Mouse (Mus musculus) CH12.LX (cell line): ENCODE results near the gene Hist1h3a. TPM values are rescaled to one million over a fixed set of nuclear protein-coding genes. Genes with fewer than 3 reads are reported as not detected.
"Not testable (repeated sequence)": the region's sequence is repeated elsewhere in the genome, so short reads cannot be mapped to it uniquely, and the experiment has no call there.

Source experiments
- DNase-seq: peaks from one replicate; pipeline ENCODE4 v3.0.0-alpha.2; 2013; ENCODE audit errors: extremely low read depth
- H3K27ac ChIP-seq: 2 replicates; pipeline ENCODE4 v1.5.1; 2012; ENCODE audit warnings: low read depth, mild to moderate bottlenecking, control low read depth, moderate library complexity; ENCODE audit not compliant: insufficient read depth
- H3K27me3 ChIP-seq: replicated peaks from 2 replicates; pipeline ENCODE3; 2012; ENCODE audit warnings: inconsistent platforms
- H3K36me3 ChIP-seq, 2 experiments: replicated peaks in 1 of 2; 2 replicates each; pipeline versions ENCODE3 to v1.6.1; 2012; ENCODE audit warnings: inconsistent platforms in 1 of 2, low read length in 1 of 2, mild to moderate bottlenecking in 1 of 2, mixed read lengths in 1 of 2, moderate library complexity in 1 of 2; ENCODE audit not compliant: control insufficient read depth in 1 of 2, insufficient read depth in 1 of 2
- H3K4me1 ChIP-seq, 2 experiments: 2 replicates each; pipeline ENCODE4 v1.6.1; 2012; ENCODE audit warnings: inconsistent platforms in 1 of 2, moderate library complexity in 1 of 2; ENCODE audit not compliant: insufficient read depth in 2 of 2, control insufficient read depth in 1 of 2
- H3K4me2 ChIP-seq: 2 replicates; pipeline ENCODE4 v1.6.1; 2012; ENCODE audit warnings: low read depth, mild to moderate bottlenecking, control low read depth; ENCODE audit not compliant: poor library complexity, insufficient read depth, severe bottlenecking
- H3K4me3 ChIP-seq, 3 experiments: fragments of 150-350 bp in 1 of 3; sonication (generic) in 1 of 3; replicated peaks in 1 of 3; 2 replicates each; pipeline versions ENCODE3 to v1.5.1; 2011 to 2012; ENCODE audit warnings: low read depth in 2 of 3, low read length in 2 of 3, mild to moderate bottlenecking in 2 of 3, moderate library complexity in 2 of 3, control low read depth in 1 of 3, improper control_type of control experiment in 1 of 3, inconsistent platforms in 1 of 3, mixed read lengths in 1 of 3; ENCODE audit not compliant: poor library complexity in 1 of 3
- H3K79me2 ChIP-seq: replicated peaks from 2 replicates; pipeline ENCODE4 v1.6.1; 2012; ENCODE audit warnings: mild to moderate bottlenecking, moderate library complexity; ENCODE audit not compliant: control insufficient read depth, poor library complexity, insufficient read depth, severe bottlenecking; ENCODE audit errors: extremely low read depth
- H3K9ac ChIP-seq: 2 replicates; pipeline ENCODE4 v1.6.1; 2012; ENCODE audit warnings: low read depth, mild to moderate bottlenecking, control low read depth, moderate library complexity; ENCODE audit not compliant: insufficient read depth
- H3K9me3 ChIP-seq: replicated peaks from 2 replicates; pipeline ENCODE3; 2012; ENCODE audit warnings: low read length, inconsistent platforms, mixed read lengths
- CHD1 ChIP-seq: IDR thresholded peaks from 2 replicates; pipeline ENCODE4 v1.6.1; 2012; ENCODE audit warnings: low read depth, low read length, improper control_type of control experiment, inconsistent platforms
- CHD2 ChIP-seq: IDR thresholded peaks from 2 replicates; pipeline ENCODE4 v1.6.1; 2011; ENCODE audit warnings: low read length, improper control_type of control experiment
- ELF1 ChIP-seq: IDR thresholded peaks from 2 replicates; pipeline ENCODE4 v1.6.1; 2014; ENCODE audit warnings: low read depth, mild to moderate bottlenecking, inconsistent platforms, low read length, improper control_type of control experiment
- IRF4 ChIP-seq: IDR thresholded peaks from 2 replicates; pipeline ENCODE4 v1.6.1; 2014; ENCODE audit warnings: low read depth, mild to moderate bottlenecking, inconsistent platforms, low read length, improper control_type of control experiment
- JUN ChIP-seq: IDR thresholded peaks from 2 replicates; pipeline ENCODE4 v1.6.1; 2011; ENCODE audit warnings: low read depth, mild to moderate bottlenecking, low read length, improper control_type of control experiment, moderate library complexity; ENCODE audit not compliant: insufficient read depth
- MAX ChIP-seq: IDR thresholded peaks from 2 replicates; pipeline ENCODE4 v1.6.1; 2011; ENCODE audit warnings: low read length, improper control_type of control experiment
- MYC ChIP-seq: IDR thresholded peaks from 2 replicates; pipeline ENCODE4 v1.6.1; 2011; ENCODE audit warnings: low read depth, mild to moderate bottlenecking, improper control_type of control experiment, low read length
- NELFE ChIP-seq: IDR thresholded peaks from 2 replicates; pipeline ENCODE4 v1.6.1; 2011; ENCODE audit warnings: low read depth, low read length, improper control_type of control experiment
- NRF1 ChIP-seq: IDR thresholded peaks from 2 replicates; pipeline ENCODE4 v1.6.1; 2014; ENCODE audit warnings: low read depth, mild to moderate bottlenecking, inconsistent platforms, low read length, improper control_type of control experiment, moderate library complexity
- POLR2A ChIP-seq: IDR thresholded peaks from 2 replicates; pipeline ENCODE4 v1.6.1; 2011; ENCODE audit warnings: low read depth, mild to moderate bottlenecking, improper control_type of control experiment, low read length
- POLR2AphosphoS2 ChIP-seq: IDR thresholded peaks from 2 replicates; pipeline ENCODE4 v1.6.1; 2011; ENCODE audit warnings: low read depth, low read length, improper control_type of control experiment
- RAD21 ChIP-seq: IDR thresholded peaks from 2 replicates; pipeline ENCODE4 v1.6.1; 2011; ENCODE audit warnings: low read depth, mild to moderate bottlenecking, low read length, improper control_type of control experiment, moderate library complexity
- RCOR1 ChIP-seq: conservative IDR thresholded peaks from 2 replicates; pipeline ENCODE4 v1.6.1; 2012; ENCODE audit warnings: low read depth, mild to moderate bottlenecking, inconsistent platforms, low read length, improper control_type of control experiment
- SIN3A ChIP-seq: IDR thresholded peaks from 2 replicates; pipeline ENCODE4 v1.6.1; 2012; ENCODE audit warnings: low read length, improper control_type of control experiment, inconsistent platforms
- SMC3 ChIP-seq: IDR thresholded peaks from 2 replicates; pipeline ENCODE4 v1.6.1; 2011; ENCODE audit warnings: low read depth, low read length, improper control_type of control experiment
- TBP ChIP-seq: conservative IDR thresholded peaks from 2 replicates; pipeline ENCODE4 v1.6.1; 2011; ENCODE audit warnings: low read depth, low read length, improper control_type of control experiment
- TCF12 ChIP-seq: IDR thresholded peaks from 2 replicates; pipeline ENCODE4 v1.6.1; 2014; ENCODE audit warnings: low read depth, mild to moderate bottlenecking, inconsistent platforms, low read length, improper control_type of control experiment
- UBTF ChIP-seq: IDR thresholded peaks from 2 replicates; pipeline ENCODE4 v1.6.1; 2012; ENCODE audit warnings: low read depth, mild to moderate bottlenecking, inconsistent platforms, low read length, improper control_type of control experiment, moderate library complexity
- USF1 ChIP-seq: IDR thresholded peaks from 2 replicates; pipeline ENCODE4 v1.6.1; 2014; ENCODE audit warnings: low read depth, mild to moderate bottlenecking, inconsistent platforms, low read length, improper control_type of control experiment
- ZMIZ1 ChIP-seq: IDR thresholded peaks from 2 replicates; pipeline ENCODE4 v1.6.1; 2012; ENCODE audit warnings: low read depth, mild to moderate bottlenecking, inconsistent platforms, low read length, improper control_type of control experiment
- dilution Hi-C: fragments of 300-500 bp; cut with MboI; formaldehyde crosslinking; loops from 2 replicates; pipeline ENCODE4 v1.14.3; 2020; ENCODE audit warnings: low sequenced_read_pairs; ENCODE audit not compliant: extremely low pct_unique_long_range_greater_than_20kb, extremely low pct_ligation_motif_present
- in situ Hi-C: fragments of 300-500 bp; cut with MboI; formaldehyde crosslinking; loops from 3 replicates; pipeline ENCODE4 v1.14.3; 2019; ENCODE audit warnings: low sequenced_read_pairs, low pct_ligation_motif_present, low pct_unique_long_range_greater_than_20kb, mixed read lengths
- polyA plus RNA-seq: library from polyadenylated mRNA; unstranded; fragments of >175 nt; gene quantifications from 2 replicates; pipeline ENCODE4 v1.2.1, GENCODE M21; 2012; ENCODE audit warnings: low read depth; ENCODE audit not compliant: insufficient read length
- total RNA-seq, 2 experiments: library from RNA; depleted of rRNA; stranded (reverse); fragments of 300-350 nt in 1 of 2; fragments of >200 nt in 1 of 2; gene quantifications; 2 replicates each; pipeline ENCODE4 v1.2.3; 2012 to 2014

Gene Hist1h3a
- 1,392 and 1,471 TPM in 2 replicates for total RNA-seq (2012; rRNA removed)
- 60.5 and 78.5 TPM in 2 replicates for total RNA-seq (2014; rRNA removed)
- polyA plus RNA-seq: 3.2 and 3.9 TPM in 2 replicates

GRCm38 (mm10) chr13:23761871-23762821, at the start of gene Hist1h3a:
Hist1h3a (minus strand) TSS chr13:23762386.
- H3K27me3 ChIP-seq, H3K79me2 ChIP-seq, dilution Hi-C loops, H3K36me3 ChIP-seq, H3K9me3 ChIP-seq: not testable (repeated sequence)
- H3K4me3 ChIP-seq: peak within 1 kb of the TSS; percentile 13 to 59 (median 40)
- H3K4me1 ChIP-seq: peaks cover 3 to 44% of the 10 kb centered on the region in 2 experiments; a peak in 3 of 4 replicates
- H3K9ac ChIP-seq: peak within 1 kb of the TSS; percentile 99
- H3K27ac ChIP-seq: peak within 1 kb of the TSS; percentile 97
- TF ChIP-seq RCOR1 (0 out of 2 replicates have a peak, but pooled peaks have one; percentile 24), NELFE (peak; percentile 99), TCF12 (peak; percentile 79), CHD2 (peak; percentile 88), CHD1 (peak; percentile 92; the same call in 1 of the 2 replicates), ELF1 (peak; percentile 3; the same call in 1 of the 2 replicates), MYC (peak; percentile 51; the same call in 1 of the 2 replicates), UBTF (peak; percentile 95), ZMIZ1 (peak; percentile 100), POLR2A (peak; percentile 96), POLR2AphosphoS2 (peak; percentile 98), TBP (peak; percentile 99), IRF4 (peak; percentile 19; the same call in 1 of the 2 replicates), MAX (peak; percentile 70), SIN3A (0 out of 2 replicates have a peak, but pooled peaks have one; percentile 37)
- peak; percentile 89 for DNase-seq
- in situ Hi-C loops: loop anchor here (25.0 kb wide), 1 partner anchor 1725 kb away; the partner anchor contains the start of genes Hist1h2ag, Hist1h2ah, Hist1h2bj and Hist1h2bk
- H3K4me2 ChIP-seq: peak within 1 kb of the TSS; percentile 98

- no peak within 1 kb of the TSS for H3K4me3 ChIP-seq
- no peaks in the 10 kb centered on the region for H3K36me3 ChIP-seq
- in situ Hi-C loops: no loop called here
- no peak within 1 kb of the TSS for H3K27ac ChIP-seq
- DNase-seq: no peak
- peaks cover 4 to 5% of the 10 kb centered on the region in 2 experiments; a peak in 2 of 4 replicates for H3K4me1 ChIP-seq
- H3K79me2 ChIP-seq: no peaks in the 10 kb centered on the region
- H3K4me2 ChIP-seq: peak within 1 kb of the TSS; percentile 26
- H3K9me3 ChIP-seq: no peaks in the 10 kb centered on the region
- no peaks in the 10 kb centered on the region for H3K27me3 ChIP-seq
- TF ChIP-seq NRF1 (no peak), USF1 (no peak), TBP (no peak), JUN (no peak), SMC3 (no peak), SIN3A (no peak), RAD21 (no peak), POLR2A (no peak)
- no peak within 1 kb of the TSS for H3K9ac ChIP-seq
- dilution Hi-C loops: no loop called here
These were observed 44.4 kb upstream of the Hist1h3a start, which contains the start of gene Slc17a2 for GRCm38 (mm10) chr13:23806422-23807052. Slc17a2 (plus strand) TSS chr13:23806993.
